Mouse (Mus musculus) stomach, postnatal 0 days (tissue): ENCODE measurements at regions not wholly inside any gene's neighbourhood (a gene's known extent, or its start where the extent isn't known, plus 50 kb on each side); places are given as distances from the start of the nearest gene placed in this dataset.
"Not testable (repeated sequence)": the region's sequence is repeated elsewhere in the genome, so short reads cannot be mapped to it uniquely, and the experiment has no call there.

Experiments
- ATAC-seq: fragments of 200-750 bp; cut with Nextera tagmentation; 2 replicates; pipeline ENCODE4 v1.8.0; 2017; ENCODE audit not compliant: low FRiP score, low TSS enrichment
- DNase-seq: peaks from one replicate; pipeline ENCODE4 v3.0.0-alpha.2; 2016; ENCODE audit warnings: low spot score
- H3K27ac ChIP-seq: fragments of 300-500 bp; sonication (generic); replicated peaks from 2 replicates; pipeline ENCODE4 v1.5.1; 2014; ENCODE audit warnings: mild to moderate bottlenecking, control low read depth
- H3K27me3 ChIP-seq: fragments of 300-500 bp; sonication (generic); 2 replicates; pipeline ENCODE4 v1.6.1; 2014; ENCODE audit warnings: low read length; ENCODE audit not compliant: control insufficient read depth, insufficient read depth
- H3K36me3 ChIP-seq: fragments of 300-500 bp; sonication (generic); 2 replicates; pipeline ENCODE4 v1.6.1; 2014; ENCODE audit warnings: low read length, mixed read lengths; ENCODE audit not compliant: control insufficient read depth, insufficient read depth
- H3K4me1 ChIP-seq: fragments of 300-500 bp; sonication (generic); replicated peaks from 2 replicates; pipeline ENCODE4 v1.6.1; 2014; ENCODE audit warnings: antibody characterized with exemption; ENCODE audit not compliant: control insufficient read depth, insufficient read depth
- H3K4me2 ChIP-seq: fragments of 300-500 bp; sonication (generic); replicated peaks from 2 replicates; pipeline ENCODE4 v1.6.1; 2014; ENCODE audit warnings: low read depth, mild to moderate bottlenecking, control low read depth, moderate library complexity
- H3K4me3 ChIP-seq: fragments of 300-500 bp; sonication (generic); 2 replicates; pipeline ENCODE4 v1.5.1; 2014; ENCODE audit warnings: low read depth, low read length, control low read depth
- H3K9ac ChIP-seq: fragments of 300-500 bp; sonication (generic); 2 replicates; pipeline ENCODE4 v1.6.1; 2014; ENCODE audit warnings: mild to moderate bottlenecking, low read length, control low read depth, mixed read lengths
- H3K9me3 ChIP-seq: fragments of 300-500 bp; sonication (generic); 2 replicates; pipeline ENCODE4 v1.6.1; 2016; ENCODE audit warnings: low read length; ENCODE audit not compliant: control insufficient read depth
- CTCF ChIP-seq: IDR thresholded peaks from 2 replicates; pipeline ENCODE4 v1.5.1; 2016; ENCODE audit warnings: antibody characterized with exemption, low read depth, mild to moderate bottlenecking, moderate library complexity
- WGBS: fragments of 180-500 bp; shearing (Covaris S2); extraction: QIAGEN DNeasy Blood & Tissue Kit; methylation state at CpG from one replicate; pipeline ENCODE4 v1.1.7; 2014; 5-methylcytosine and 5-hydroxymethylcytosine counted together

DNA sequence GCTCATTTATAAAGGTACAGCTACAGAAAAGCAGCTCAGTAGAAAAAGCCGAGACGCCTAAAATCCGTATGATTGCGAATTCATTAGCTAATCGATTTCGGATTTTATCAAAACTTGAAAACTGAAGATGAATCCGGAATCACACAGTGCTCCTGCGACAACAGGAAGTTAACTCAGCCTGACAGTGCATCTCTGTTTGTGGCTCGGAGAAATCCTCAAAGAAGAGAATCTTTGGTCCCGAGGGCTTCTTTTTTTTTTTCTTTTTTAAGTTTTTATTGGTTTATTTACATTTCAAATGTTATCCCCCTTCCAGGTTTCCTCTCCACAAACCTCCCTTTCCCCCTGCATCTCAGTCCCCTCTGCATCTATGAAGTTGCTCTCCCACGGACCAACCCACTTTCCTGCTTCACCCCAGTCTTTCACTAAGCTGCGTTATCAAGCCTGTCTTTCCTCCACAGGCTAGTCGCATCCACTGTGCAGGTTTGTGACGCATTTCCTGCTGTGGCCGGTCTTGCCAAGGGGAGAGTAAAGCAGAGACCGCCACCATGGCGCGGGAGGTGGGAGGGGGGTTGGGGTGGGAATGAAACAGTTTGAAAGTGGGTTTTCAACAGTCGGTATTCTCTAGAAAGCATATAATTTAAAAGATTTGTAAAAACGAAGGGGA, 593.4 kb upstream of the Snrpn start:
- not testable (repeated sequence) for ATAC-seq, H3K4me1 ChIP-seq, H3K4me3 ChIP-seq, H3K9me3 ChIP-seq, H3K9ac ChIP-seq, H3K27me3 ChIP-seq, H3K36me3 ChIP-seq, H3K27ac ChIP-seq
- peak; percentile 13 for DNase-seq
- H3K4me2 ChIP-seq: peak overlapping the region; percentile 34; the same call in 1 of the 2 replicates
- 46% methylated on average over 20 of the region's 20 CpGs for WGBS

- DNase-seq: peak; percentile 37
These were observed 588.2 kb upstream of the Snrpn start for GRCm38 (mm10) chr7:60728108-60728721.

More at GRCm38 (mm10) chr7:60728108-60728721, 588.2 kb upstream of the Snrpn start:
- not testable (repeated sequence) for H3K36me3 ChIP-seq, H3K4me3 ChIP-seq, ATAC-seq, H3K27me3 ChIP-seq, H3K9ac ChIP-seq, H3K9me3 ChIP-seq, H3K4me2 ChIP-seq, H3K4me1 ChIP-seq, H3K27ac ChIP-seq
- WGBS: 11% methylated on average over 5 of the region's 5 CpGs
- peak; percentile 76 for TF ChIP-seq CTCF
